Mouse (Mus musculus): Measurements from ENCODE around the gene Kcnma1.

Kcnma1 gene

DNA sequence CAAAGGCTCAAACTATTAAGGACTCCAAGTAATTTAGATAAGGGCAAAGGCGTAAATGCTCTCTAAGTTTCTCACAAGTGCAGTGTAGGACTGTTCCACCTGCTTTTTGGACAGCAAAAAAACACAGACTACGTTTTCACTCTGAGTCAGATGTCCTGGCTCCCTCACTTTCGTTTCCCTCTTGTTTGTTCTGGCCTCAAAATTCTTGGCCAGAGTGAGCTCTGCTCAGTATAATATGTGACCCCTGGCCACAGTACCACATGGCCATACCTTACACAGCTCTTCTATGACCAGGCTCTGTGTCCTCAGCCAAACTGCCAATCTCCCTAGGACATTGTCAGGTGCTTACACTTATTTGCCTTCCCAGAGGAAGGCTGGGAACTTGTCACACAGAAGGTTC lies 241.6 kb downstream of the Kcnma1 start:
- no peak for DNase-seq (ENCODE audit: low spot score)

DNA sequence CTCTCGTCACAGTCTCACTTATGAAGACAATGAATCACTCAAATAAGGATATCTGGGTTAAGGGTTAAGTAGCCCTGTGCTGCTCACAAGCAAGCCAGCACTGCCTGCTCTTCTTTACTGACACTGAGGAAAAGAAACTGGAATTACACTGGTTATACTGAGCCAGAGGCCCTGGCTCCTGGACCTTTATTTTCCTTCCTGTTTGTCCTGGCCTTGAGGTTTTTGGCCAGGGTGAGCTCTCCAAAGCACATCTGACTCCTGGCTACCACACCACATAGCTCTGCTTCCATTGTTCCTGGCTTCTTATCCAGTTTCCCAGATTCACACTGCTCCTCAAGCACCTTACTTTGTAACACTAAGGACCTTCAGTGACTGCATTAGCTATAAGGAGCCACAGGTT lies 242.5 kb downstream of the Kcnma1 start:
- DNase-seq (ENCODE audit: low spot score): no peak

DNA sequence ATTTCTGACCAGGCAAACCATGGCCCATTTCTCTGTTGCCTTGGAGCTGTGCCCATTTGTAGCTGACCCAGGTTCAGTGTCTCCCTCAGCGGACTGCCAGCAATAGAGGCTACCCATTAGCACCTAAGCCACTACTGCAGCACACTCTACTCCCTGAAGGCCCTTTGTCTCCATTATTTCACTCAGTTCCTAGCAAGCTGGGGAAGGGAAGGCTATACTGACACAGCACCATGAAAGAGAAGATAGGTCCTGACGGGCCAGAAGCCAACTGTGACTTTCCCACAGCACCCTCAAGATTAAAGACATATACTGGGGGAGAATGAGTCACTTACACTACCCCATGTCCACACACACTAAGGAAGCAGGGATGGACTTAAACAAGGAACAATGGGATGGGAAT lies 251.8 kb downstream of the Kcnma1 start:
- no peak for DNase-seq (ENCODE audit: low spot score)

DNA sequence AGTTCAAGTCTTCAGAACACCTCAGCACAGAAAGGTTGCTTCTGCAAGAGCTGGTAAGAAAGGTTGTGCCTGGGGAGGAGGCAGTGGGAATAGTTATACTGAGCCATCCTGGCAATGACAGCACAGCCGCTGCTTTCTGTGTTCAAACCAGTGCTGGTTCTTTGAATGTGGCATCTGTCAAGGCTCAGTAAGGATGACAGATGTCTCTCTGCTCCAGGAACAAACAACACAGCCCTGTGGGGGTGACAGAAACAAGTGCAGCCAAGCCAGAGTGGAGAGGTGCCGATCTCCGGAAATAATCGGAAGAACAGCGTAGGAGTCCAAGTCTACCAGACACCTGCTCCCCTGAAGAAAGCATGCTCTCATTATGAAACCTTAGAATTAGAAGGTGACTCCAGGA lies 254.7 kb downstream of the Kcnma1 start:
- DNase-seq (ENCODE audit: low spot score): no peak

DNA sequence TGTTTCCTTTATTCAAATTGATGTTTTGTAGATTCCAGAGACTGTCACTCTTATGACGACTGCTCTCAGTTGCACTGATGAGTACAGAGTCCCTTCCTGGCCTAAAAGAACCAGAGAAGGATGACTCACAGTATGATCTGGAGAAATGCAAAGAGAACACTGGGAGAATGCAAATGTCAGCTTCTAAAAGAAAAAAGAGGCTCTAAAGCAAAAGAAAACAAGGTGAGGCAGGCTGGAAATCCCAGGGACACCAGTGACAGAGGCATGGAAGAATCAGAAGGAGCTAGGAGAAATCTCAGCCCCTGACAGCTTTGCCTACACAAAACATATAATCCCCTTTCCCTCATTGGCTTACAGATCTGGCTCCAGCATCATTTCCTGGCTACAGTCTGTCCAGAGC lies 255.9 kb downstream of the Kcnma1 start:
- DNase-seq (ENCODE audit: low spot score): no peak

DNA sequence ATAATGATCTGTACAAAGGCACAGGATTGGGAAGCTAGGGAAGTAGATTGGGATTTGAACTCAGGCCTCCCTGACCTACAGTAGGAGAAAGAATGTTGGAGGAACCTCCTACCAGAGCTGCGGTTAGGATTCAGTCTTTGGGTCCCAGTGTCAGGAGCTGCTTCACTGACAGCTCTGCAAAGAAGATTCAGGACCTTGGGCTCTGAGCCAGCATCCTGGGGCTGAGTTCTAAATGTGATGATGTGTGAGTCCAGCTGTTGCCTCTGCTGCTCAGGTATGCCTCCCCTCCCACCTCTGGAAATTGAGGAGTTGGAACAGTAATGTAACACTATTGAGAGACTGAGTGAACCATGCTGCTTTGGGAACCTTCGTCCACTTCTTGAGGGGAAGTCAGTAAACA lies 266.3 kb downstream of the Kcnma1 start:
- no peak for DNase-seq (ENCODE audit: low spot score)

DNA sequence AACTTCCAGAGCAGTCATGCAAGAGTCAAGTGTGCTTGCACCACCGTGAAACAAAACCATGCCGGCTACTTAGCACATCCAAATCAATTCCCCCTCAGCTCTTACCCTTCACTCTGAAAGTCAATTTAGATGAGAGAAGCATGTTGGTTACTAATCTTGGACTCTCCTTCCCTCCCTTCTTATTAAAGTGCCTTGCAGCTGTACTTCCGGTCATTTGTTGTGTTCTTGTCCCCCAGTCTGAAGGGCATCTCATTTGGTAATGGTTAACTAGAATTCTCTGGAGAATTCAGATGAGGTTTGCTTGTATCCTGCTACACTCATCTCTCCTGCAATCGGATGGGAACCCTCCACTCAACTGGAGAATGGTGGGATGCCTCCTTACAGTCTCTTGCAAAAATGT lies 267.3 kb downstream of the Kcnma1 start:
- no peak for DNase-seq (ENCODE audit: low spot score)

DNA sequence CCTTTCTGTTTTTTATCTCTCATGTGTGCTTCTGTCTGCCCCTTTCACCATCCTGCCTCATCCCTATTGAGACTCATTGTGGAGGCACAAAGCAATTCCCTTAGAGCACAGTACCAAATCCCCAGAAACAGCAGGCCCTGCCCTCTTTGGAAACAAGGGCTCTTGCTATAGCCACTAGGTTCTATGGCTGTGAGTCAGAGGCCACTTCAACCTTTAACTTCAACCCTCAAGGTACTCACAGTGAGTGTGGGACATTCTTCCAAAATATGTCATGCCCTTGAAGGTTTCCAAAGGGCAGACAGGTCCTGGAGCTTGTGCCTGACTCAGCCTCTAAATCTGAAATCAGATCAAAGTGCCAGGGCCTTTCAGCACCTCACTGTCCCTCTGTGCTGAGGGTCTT lies 272.8 kb downstream of the Kcnma1 start:
- no peak for DNase-seq (ENCODE audit: low spot score)

DNA sequence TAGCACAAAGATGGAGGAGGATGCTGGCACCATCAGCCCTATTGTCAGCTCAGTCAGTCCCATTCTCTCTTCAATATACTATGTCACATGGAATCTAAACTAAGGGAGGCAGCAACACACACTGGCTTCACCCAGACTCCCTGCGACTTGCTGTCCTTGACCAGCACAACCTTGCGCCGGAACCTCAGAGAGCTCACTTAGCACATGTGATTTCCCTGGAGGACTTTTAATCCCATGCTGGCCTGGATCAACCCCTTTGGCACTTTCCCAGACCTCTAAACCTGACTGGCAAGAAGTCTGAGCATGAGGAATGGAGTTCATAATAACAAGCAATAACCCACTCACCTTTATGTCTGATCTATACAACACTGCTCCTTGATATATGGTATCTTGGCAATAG lies 280.1 kb downstream of the Kcnma1 start:
- no peak for DNase-seq (ENCODE audit: low spot score)

DNA sequence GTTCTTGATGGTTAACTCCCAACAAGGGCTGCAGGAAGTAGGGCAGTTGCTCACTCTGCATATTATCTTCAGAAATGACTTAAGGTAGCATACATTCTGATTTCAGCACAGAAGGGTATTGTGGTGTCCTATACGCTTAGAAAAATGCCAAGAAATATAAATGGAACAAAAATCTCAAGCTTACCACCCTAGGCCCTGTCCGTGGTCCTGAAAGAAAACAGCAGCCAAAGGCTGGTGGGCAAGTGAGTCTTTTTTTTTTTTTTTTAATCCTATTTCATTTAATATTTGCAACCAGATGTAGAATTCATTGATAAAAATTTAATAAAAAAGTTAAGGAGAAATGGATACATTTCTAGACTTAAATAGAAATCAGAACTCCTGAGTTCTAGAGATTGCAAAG lies 284.9 kb downstream of the Kcnma1 start:
- DNase-seq (ENCODE audit: low spot score): no peak

DNA sequence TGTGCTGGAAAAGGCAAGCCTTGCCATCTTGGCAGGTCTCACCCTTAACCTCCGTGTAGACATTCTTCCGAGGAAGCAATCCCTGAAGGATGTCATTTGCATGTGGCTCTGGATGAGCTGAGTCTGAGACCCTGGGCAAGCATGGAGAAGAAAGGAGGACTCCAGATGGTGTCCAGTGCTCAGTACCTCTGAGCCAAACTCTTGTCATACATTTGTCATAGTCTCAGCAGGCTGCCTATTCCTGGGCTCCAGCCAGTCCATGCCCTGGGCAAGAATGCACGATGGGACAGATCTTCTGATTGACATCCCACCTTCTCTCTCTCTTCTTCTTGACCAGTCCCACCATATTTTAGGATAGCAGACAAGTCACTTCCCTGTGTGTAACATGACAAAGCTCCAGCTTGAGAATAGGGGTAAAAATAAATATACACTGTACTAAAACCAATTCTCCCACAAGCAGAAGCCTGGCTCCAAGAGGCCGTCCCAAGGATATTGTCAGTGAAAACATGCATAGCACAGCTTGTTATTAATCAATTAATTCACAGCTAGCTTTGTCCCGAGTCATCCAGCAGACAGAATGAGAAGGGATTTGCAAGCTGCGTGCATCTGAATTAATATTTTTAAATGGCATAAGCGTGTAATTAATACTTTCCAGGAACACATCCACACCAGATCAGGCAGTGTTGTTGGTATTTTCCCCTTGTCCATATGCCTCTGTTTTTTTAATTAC lies 290.4 kb downstream of the Kcnma1 start:
- no peak for DNase-seq (ENCODE audit: low spot score)

DNA sequence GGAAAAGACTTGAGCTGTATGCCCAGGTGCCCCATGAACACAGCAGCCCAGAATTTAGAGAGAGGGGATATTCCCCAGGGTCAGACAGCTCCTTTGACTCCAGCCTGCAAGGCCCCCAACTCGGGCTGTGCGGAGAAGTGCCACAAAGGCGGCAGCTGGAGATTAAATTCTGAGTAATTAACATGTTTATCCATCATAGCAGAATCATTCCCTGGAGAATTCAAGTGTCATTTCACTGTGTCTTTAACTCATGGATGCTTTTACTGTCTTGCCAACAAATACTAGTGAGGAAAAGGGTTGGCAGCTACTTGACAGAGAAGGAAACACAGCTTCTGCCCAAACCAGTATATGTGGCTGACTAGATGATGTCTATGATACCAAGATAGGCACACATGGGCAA lies 295.0 kb downstream of the Kcnma1 start:
- DNase-seq (ENCODE audit: low spot score): no peak

DNA sequence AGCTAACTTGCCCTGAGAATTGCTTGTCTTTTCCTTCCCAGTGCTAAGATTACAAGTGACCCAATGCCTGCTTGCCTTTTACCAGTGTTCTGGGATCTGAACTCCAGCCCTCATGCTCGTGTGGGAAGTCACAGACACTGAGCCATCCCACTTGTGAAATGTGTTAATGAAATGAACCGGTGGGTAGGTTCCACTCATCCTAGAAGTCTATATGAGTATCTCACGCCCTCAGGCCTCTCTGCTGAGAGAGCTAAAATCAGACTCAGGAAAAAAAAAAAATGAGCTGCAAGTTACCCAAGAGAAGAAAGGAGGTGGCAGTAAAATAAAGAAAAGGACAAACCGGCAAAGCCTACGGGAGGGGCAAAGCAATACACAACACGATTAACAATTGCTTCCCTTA lies 295.6 kb downstream of the Kcnma1 start:
- no peak for DNase-seq (ENCODE audit: low spot score)

DNA sequence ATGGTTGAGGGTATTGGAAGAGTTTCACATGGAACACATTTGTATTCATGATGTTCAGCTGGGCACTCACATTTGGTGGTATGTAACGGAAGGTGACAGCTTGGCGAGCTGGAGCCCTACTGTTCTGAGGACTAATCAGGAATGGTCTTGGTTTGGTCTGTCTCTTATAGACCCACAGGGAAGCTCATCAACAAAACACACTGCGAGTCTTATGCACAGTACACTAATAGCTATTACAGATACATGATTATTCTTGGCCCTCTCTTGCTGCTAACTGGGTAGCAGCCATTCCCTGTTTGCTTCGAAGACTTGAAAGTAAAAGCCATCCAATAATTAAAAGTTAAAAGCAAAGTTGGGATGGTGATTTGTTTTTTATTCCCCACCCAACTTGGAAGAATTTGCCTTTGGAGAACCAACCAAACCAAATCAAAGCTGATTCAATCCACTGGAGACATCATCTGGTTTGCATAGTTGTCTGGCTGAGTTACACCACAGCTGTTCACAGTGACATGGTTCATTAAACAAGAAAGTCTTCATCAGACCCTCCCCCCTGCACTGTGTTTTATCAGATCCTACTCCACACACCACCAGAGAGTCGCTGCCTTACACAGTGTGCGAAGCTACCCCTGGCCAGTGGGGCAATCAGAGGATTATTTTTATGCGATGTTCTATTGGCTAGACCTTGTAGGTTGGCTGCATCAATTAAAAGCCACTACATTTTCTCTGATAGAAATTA lies 299.7 kb downstream of the Kcnma1 start:
- DNase-seq (ENCODE audit: low spot score): no peak

DNA sequence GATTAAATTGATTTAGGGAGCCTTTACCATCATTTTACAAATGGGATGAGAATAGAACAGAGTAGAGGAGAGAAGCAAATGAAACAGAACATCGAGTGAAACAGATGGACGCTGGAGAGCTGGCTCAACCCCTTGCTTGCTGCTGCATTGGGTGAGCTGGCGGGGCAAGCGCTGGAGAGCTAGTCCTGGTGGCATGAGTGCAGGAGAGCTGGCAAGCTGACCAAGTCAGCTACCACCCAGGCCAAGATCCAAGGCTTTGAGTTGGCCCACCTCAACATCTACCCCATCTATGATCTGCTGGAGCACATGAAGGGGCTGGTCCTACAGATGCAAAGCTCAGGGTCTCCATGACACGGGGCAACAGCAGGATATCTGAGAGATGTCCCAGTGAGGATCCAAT lies 301.4 kb downstream of the Kcnma1 start:
- DNase-seq (ENCODE audit: low spot score): no peak

DNA sequence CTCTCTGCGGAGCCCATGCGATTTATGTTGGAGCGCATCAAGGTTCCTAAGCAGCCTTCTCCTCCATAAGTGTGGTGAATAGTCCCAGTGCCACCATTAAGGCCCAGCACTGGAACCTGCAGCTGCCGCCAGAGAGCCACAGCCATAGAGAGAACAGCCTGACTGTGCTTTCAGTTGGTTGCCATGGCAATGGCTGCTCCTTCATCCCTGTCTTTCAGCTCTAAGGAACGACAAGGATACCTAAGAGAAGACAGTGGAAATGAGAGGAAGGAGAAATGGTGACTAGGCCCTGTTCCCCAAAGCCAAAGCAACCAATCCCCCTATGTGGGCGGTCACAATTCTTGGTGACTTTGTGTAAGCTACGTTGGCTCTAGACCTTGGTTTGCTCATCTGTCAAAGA lies 303.3 kb downstream of the Kcnma1 start:
- DNase-seq (ENCODE audit: low spot score): no peak

DNA sequence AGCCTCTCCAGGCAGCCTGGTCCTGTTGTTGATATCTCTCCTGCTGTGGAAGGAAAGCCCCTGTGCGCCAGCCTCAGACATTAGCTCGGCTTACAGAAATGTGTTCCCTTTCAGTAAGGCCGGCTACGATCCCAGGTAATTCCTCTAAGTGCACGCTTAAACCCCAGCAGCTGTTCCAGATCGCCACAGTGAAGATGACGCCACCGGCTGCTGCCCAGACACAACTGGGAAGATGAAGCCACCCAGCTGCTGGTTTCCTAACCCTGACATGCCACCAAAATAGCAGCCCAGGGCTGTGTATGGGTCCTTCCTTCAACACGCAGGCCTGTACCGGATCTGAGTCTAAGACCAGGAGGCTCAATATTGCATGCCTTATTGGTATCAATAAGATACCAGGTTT lies 307.5 kb downstream of the Kcnma1 start:
- DNase-seq (ENCODE audit: low spot score): no peak

DNA sequence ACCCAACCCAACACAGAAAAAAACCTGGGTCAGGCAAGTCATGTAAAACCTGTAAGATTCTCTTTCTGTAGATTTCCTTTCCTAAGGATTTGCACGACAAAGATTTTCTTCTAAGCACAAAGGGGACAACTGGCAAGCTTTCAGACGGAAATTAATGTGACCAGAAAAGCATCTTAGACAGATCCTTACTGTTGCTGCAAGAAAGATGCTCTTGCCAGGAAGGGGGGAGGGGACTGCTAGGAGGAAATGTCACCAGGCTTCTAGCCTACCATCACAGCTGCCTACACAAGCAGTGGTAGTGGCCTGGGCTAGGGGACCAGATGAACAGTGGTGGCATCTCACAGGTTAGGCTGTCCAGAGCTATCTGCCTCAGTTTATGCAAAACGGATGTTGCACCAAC lies 308.6 kb downstream of the Kcnma1 start:
- DNase-seq (ENCODE audit: low spot score): no peak

DNA sequence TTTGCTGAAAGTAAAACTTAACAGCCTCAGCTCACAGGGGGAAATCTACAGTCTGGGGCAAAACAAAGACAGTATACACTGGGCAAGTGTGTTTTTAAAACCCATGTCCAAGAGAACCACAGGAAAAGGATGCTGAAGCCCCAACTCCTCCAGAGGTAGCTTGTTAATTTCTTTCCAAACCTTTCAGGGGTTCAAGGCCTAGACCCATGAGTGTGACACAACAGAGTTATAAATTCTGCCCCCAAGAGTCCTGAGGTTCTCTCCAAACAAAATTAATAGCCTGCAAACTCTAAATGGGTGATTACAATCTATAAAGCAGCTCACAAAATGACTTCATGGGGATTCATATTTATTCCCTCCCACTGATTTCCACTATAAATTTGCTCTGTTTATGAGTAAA lies 310.0 kb downstream of the Kcnma1 start:
- DNase-seq (ENCODE audit: low spot score): no peak

DNA sequence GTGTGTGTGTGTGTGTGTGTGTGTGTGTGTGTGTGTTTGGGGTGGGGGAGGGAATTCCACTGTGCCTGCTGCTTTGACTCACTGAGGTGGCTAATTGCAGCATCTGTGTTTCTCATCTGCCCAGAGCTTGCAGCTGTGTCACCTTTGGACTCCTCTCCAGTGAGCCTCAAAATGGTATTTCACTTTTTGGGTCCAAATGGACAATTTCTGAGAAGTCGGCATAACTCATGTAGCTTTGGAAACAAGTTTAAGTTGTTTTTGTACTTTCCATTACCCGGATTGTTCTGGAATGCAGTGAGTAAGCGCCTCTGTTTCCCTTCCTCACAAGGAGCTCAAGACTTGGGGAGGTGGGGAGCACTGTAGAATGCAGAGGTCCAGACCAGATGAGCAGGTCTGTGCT lies 317.9 kb downstream of the Kcnma1 start:
- no peak for DNase-seq (ENCODE audit: low spot score)

DNA sequence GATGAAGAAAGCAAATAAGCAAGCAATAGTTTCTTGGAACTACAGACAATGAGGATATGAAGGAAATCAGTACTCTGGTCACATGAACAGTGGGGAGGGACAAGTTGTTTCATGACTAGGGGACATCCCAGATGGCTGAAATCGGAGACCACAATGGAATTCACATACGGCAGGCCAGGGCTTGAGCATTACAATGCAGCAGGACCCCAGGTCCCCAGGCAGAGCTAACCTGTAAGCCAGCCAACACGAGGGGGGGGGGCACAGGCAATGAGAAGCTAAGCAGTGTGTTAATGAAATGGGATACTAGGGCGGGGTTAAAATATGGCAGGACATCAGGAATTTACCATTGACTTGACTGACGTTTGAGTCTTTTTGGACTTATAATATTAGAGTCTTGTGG lies 324.6 kb downstream of the Kcnma1 start:
- no peak for DNase-seq (ENCODE audit: low spot score)

DNA sequence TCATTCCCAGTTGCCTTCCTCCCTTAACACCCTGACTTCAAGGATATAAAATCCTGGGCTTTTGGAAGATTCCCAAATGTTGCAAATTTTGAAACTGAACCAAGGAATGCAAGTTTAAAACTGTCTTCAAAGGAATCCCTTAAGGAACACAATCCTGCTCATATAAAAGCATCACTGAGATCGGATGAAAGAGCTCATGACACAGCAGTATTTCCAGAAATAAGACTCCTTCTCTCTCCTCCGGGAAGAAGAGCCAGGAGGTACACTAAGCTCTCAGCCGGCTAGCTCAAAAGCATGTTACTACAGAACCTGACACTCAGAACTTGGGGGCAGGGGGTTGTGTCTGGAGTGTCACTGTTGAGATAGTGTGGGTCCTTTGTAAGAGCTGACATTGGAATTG lies 325.8 kb downstream of the Kcnma1 start:
- DNase-seq (ENCODE audit: low spot score): no peak

DNA sequence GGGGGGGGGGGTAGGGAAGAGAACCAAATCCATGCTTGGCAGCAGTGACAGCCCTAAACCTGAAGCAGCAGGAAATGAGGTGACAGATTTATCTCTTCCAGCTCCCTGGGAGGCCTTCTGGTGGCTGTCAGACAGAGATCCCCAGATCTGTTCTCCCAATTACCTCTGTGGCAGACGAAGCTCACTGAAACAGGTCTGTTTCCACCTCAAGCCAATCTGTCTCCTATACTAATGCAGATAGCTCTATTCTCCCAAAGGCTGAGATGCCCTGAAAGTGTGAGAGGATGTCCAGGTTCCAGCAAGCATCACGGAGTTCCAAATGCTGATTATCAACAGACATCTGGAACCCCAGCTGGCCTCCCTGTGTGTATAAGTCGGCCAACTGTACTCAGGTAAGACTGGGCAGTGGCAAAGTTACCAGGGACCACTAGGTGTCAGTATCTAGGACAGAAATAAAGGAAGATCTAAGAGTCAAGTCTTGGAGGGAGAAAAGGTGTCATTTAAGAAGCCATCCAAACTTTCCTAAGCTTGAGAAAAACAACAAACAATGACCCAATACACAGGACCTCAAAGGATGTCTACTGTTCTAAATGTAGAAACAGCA lies 329.7 kb downstream of the Kcnma1 start:
- DNase-seq (ENCODE audit: low spot score): no peak

DNA sequence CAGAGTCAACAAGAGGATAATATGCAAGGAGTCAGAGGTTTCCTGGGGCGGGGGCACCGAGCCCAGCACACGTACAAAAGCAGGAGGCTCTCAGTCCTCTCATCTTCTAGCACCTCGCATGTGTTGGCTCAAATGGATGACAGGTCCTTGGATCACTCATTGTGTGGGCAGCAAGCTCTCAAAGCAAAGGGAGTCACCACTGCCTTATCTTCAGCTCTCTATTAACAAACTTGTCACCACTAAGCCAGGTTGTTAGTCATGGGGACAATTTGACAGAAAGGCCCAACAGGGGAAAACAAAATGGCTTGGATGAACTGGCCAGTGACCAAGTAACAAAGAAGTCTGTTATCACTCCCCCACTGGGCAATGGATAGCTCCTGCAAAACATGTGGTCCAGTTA lies 331.5 kb downstream of the Kcnma1 start:
- no peak for DNase-seq (ENCODE audit: low spot score)
